Mouse (Mus musculus): ENCODE results near the gene Tmprss13. TPM values are rescaled to one million over a fixed set of nuclear protein-coding genes. Genes with fewer than 3 reads are reported as not detected.

Gene Tmprss13
- total and polyA plus RNA-seq, 2 experiments from 2014 or later, result 0.05 TPM; not detected in 1

DNA sequence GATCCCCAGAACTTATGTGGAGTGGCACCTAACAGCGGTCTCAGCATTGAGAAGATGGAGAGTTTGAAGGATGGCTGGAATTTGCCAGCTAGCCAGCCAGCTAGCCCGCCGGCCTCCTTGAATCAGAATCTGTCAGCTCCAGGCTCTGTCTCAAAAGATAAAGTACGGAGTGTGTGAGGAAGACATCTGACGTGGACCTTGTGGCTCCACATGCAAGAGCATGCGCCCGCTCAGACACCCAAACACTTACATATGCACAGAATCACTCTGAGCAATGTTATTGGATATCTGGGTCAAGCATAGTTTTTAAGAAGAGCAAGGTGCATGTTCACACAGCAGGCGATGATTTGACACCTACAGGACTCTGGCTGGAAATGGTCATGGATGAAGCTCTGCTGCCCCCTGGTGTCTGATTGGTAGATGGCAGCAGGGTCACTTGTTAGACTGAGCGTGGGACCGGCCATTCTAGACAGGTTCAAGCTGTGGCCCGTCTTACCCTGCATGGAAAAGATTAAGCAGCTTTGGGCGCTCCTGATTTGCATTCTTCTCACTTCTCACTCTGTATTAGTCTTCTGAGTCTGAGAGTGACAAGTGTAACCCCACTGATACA is 69.6 kb downstream of the Tmprss13 start:
- peaks cover 25% of the 10 kb centered on the region for H3K36me3 ChIP-seq (ENCODE audit: insufficient read depth, low read length)
- H3K9me3 ChIP-seq (ENCODE audit: low read length), result no peaks in the 10 kb centered on the region
- ATAC-seq (ENCODE audit: low FRiP score) (peak; percentile 65; the same call in 1 of the 2 replicates), DNase-seq (ENCODE audit: low spot score) (peak; percentile 90)
- 0 out of 2 replicates have a peak, but pooled peaks cover 2% of the 10 kb centered on the region for H3K4me1 ChIP-seq (ENCODE audit: insufficient read depth, low read length)
- H3K27ac ChIP-seq (ENCODE audit: low read depth, low read length), result no peak overlapping the region
- H3K4me2 ChIP-seq (ENCODE audit: low read depth, low read length, poor library complexity, severe bottlenecking), result no peak overlapping the region
- H3K4me3 ChIP-seq (ENCODE audit: low read depth, low read length), result no peak overlapping the region
- peak; percentile 98 for TF ChIP-seq CTCF (IDR thresholded peaks at IDR 0.05)
- no peak overlapping the region for H3K9ac ChIP-seq (replicated peaks; ENCODE audit: low read length, poor library complexity, severe bottlenecking)
- 43% methylated on average over 12 of the region's 12 CpGs for WGBS
- no peaks in the 10 kb centered on the region for H3K27me3 ChIP-seq (ENCODE audit: insufficient read depth, low read length)

DNA sequence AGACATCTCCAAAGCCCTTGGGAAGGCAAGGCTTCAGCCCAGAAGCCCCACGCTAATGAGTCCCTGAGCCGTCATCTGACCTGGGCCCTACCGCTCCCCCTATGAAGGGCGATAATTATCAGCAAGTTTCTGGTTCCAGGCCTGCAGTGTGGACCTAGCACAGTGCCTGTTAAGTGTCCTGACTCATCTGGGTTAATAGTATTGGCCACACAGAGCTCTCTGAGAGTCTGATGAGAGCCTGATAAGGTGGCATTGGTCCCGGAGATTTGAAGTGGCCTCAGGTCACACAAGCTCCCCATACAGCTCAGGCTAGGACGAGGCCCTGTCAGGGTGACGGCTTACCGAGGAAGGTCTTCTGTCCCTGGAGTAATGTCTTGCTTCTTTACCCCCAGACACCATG is 70.7 kb downstream of the Tmprss13 start:
- Histone ChIP-seq H3K9ac (replicated peaks; ENCODE audit: low read length, poor library complexity, severe bottlenecking) (no peak overlapping the region), H3K9me3 (ENCODE audit: low read length) (no peaks in the 10 kb centered on the region), H3K4me3 (ENCODE audit: low read depth, low read length) (no peak overlapping the region), H3K36me3 (ENCODE audit: insufficient read depth, low read length) (peaks cover 35% of the 10 kb centered on the region), H3K4me2 (ENCODE audit: low read depth, low read length, poor library complexity, severe bottlenecking) (no peak overlapping the region), H3K4me1 (ENCODE audit: insufficient read depth, low read length) (0 out of 2 replicates have a peak, but pooled peaks cover 2% of the 10 kb centered on the region), H3K27ac (ENCODE audit: low read depth, low read length) (no peak overlapping the region), H3K27me3 (ENCODE audit: insufficient read depth, low read length) (no peaks in the 10 kb centered on the region)
- WGBS, result 88% methylated on average over 8 of the region's 8 CpGs
- ATAC-seq (ENCODE audit: low FRiP score), result no peak
- DNase-seq (ENCODE audit: low spot score), result no peak
- TF ChIP-seq CTCF (IDR thresholded peaks at IDR 0.05), result no peak

DNA sequence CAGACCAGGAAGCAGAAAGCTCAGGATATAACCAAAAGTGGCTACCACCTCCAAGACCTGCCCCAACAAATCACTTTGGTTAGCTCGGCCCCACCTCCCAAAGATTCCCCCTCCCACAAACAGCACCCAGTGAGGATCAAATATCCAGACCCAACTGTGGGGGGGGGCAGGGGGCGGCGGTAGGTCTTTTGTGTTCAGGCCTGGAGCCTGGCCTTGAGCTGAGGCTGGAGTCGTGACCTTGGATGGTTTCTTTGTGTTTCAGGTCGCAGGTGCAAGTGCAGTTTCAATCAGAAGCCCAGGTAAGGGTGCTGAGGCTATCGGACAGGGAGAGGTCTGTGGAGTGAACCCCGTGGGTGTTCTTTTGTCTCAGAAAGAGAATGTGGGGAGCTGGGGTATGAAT is 72.4 kb downstream of the Tmprss13 start:
- Histone ChIP-seq H3K36me3 (ENCODE audit: insufficient read depth, low read length) (peaks cover 47% of the 10 kb centered on the region), H3K9ac (replicated peaks; ENCODE audit: low read length, poor library complexity, severe bottlenecking) (no peak overlapping the region)
- WGBS, result 75% methylated on average over 7 of the region's 7 CpGs

DNA sequence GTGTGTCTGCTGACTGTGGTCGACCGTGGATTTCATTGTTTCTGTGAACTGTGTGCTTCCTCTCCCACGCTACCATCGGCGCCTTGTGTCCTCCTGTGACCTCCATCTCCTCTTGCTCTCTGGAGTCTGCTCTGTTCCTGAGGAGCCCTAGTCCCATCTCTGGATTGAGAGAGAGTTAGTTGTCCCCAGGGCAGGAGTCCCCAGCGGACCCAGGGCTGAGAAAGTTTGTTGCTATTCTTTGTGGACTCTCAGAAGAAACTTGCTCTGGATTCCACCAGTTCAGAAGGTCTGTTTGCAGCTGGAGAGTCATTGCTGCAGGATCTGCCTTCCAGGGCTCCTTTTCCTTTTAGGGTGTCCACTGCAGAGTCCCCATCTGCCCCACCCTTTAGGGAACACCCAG is 76.3 kb downstream of the Tmprss13 start:
- ATAC-seq (ENCODE audit: low FRiP score) (no peak), DNase-seq (ENCODE audit: low spot score) (no peak)
- no peak overlapping the region for H3K4me3 ChIP-seq (ENCODE audit: low read depth, low read length)
- no peaks in the 10 kb centered on the region for H3K4me1 ChIP-seq (ENCODE audit: insufficient read depth, low read length)
- no peaks in the 10 kb centered on the region for H3K27me3 ChIP-seq (ENCODE audit: insufficient read depth, low read length)
- no peak overlapping the region for H3K9ac ChIP-seq (replicated peaks; ENCODE audit: low read length, poor library complexity, severe bottlenecking)
- no peak for TF ChIP-seq CTCF (IDR thresholded peaks at IDR 0.05)
- no peak overlapping the region for H3K4me2 ChIP-seq (ENCODE audit: low read depth, low read length, poor library complexity, severe bottlenecking)
- H3K36me3 ChIP-seq (ENCODE audit: insufficient read depth, low read length), result peaks cover 47% of the 10 kb centered on the region
- no peak overlapping the region for H3K27ac ChIP-seq (ENCODE audit: low read depth, low read length)
- no peaks in the 10 kb centered on the region for H3K9me3 ChIP-seq (ENCODE audit: low read length)
- WGBS, result 91% methylated on average over 6 of the region's 6 CpGs

More for the DNA sequence above, 72.4 kb downstream of the Tmprss13 start:
- Histone ChIP-seq H3K4me2 (ENCODE audit: low read depth, low read length, poor library complexity, severe bottlenecking) (no peak overlapping the region), H3K4me1 (ENCODE audit: insufficient read depth, low read length) (0 out of 2 replicates have a peak, but pooled peaks cover 2% of the 10 kb centered on the region), H3K9me3 (ENCODE audit: low read length) (no peaks in the 10 kb centered on the region), H3K4me3 (ENCODE audit: low read depth, low read length) (no peak overlapping the region), H3K27me3 (ENCODE audit: insufficient read depth, low read length) (no peaks in the 10 kb centered on the region), H3K27ac (ENCODE audit: low read depth, low read length) (no peak overlapping the region)
- no peak for DNase-seq (ENCODE audit: low spot score)
- ATAC-seq (ENCODE audit: low FRiP score), result no peak
- no peak for TF ChIP-seq CTCF (IDR thresholded peaks at IDR 0.05)

DNA sequence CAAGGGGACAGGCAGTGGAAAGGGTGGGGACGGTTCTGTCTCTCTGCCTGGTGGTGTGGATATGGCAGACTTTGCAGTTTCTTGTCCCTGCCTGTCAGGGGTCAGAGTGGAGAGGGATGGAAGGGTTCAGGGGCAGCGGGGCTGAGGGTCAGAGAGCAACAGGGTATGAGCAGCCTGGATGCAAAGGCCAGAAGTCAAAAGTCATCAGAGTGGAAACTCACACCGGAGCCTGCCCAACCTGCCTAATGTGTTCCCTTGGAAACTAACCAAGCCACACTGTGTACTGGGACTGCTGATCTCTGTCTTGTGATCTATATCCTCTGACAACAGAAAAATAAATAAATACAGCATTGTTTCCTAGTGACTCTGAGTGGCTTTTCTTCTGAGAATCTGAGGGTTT is 76.9 kb downstream of the Tmprss13 start:
- H3K27me3 ChIP-seq (ENCODE audit: insufficient read depth, low read length), result no peaks in the 10 kb centered on the region
- DNase-seq (ENCODE audit: low spot score) (no peak), ATAC-seq (ENCODE audit: low FRiP score) (no peak)
- 71% methylated on average over 3 of the region's 3 CpGs for WGBS
- H3K36me3 ChIP-seq (ENCODE audit: insufficient read depth, low read length), result peaks cover 45% of the 10 kb centered on the region
- no peak overlapping the region for H3K9ac ChIP-seq (replicated peaks; ENCODE audit: low read length, poor library complexity, severe bottlenecking)
- no peak for TF ChIP-seq CTCF (IDR thresholded peaks at IDR 0.05)
- no peak overlapping the region for H3K4me2 ChIP-seq (ENCODE audit: low read depth, low read length, poor library complexity, severe bottlenecking)
- no peaks in the 10 kb centered on the region for H3K4me1 ChIP-seq (ENCODE audit: insufficient read depth, low read length)
- H3K9me3 ChIP-seq (ENCODE audit: low read length), result no peaks in the 10 kb centered on the region
- H3K27ac ChIP-seq (ENCODE audit: low read depth, low read length), result no peak overlapping the region
- no peak overlapping the region for H3K4me3 ChIP-seq (ENCODE audit: low read depth, low read length)

Other genes with a start within 250 kb of the Tmprss13 start
- gene Jaml, start 239.9 kb upstream of the Tmprss13 start, total RNA-seq (2014; rRNA removed), result 0.09 TPM in 1 of 2 replicates, not detected in the other
- gene Jaml, start 239.9 kb upstream of the Tmprss13 start, polyA plus RNA-seq (2015; fragmentation: Nextera tagmentation; extraction: Ambion mirVana), result 0.23 and 0.44 TPM in 2 replicates
- 12.8 and 14.1 TPM in 2 replicates for gene Scn2b, start 201.3 kb upstream of the Tmprss13 start, total RNA-seq (2014; rRNA removed)
- 9.1 and 9.4 TPM in 2 replicates for gene Scn2b, start 201.3 kb upstream of the Tmprss13 start, polyA plus RNA-seq (2015; fragmentation: Nextera tagmentation; extraction: Ambion mirVana)
- gene Scn4b, start 180.7 kb upstream of the Tmprss13 start, total RNA-seq (2014; rRNA removed), result 0.61 and 0.93 TPM in 2 replicates
- gene Scn4b, start 180.7 kb upstream of the Tmprss13 start, polyA plus RNA-seq (2015; fragmentation: Nextera tagmentation; extraction: Ambion mirVana), result 0.31 and 0.37 TPM in 2 replicates
- not detected in 2 replicates for gene BC049352, start 137.1 kb upstream of the Tmprss13 start, total RNA-seq (2014; rRNA removed)
- gene BC049352, start 137.1 kb upstream of the Tmprss13 start, polyA plus RNA-seq (2015; fragmentation: Nextera tagmentation; extraction: Ambion mirVana), result 0.26 TPM in 1 of 2 replicates, not detected in the other
- gene Tmprss4, start 115.0 kb upstream of the Tmprss13 start, total RNA-seq (2014; rRNA removed), result 0.11 TPM in 1 of 2 replicates, not detected in the other
- not detected in 2 replicates for gene Tmprss4, start 115.0 kb upstream of the Tmprss13 start, polyA plus RNA-seq (2015; fragmentation: Nextera tagmentation; extraction: Ambion mirVana)
- 0.90 and 1.4 TPM in 2 replicates for gene Il10ra, start 50.0 kb upstream of the Tmprss13 start, total RNA-seq (2014; rRNA removed)
- 0.81 and 0.87 TPM in 2 replicates for gene Il10ra, start 50.0 kb upstream of the Tmprss13 start, polyA plus RNA-seq (2015; fragmentation: Nextera tagmentation; extraction: Ambion mirVana)
- gene Fxyd6, start 51.1 kb downstream of the Tmprss13 start, total RNA-seq (2014; rRNA removed), result 482 and 524 TPM in 2 replicates
- 944 and 984 TPM in 2 replicates for gene Fxyd6, start 51.1 kb downstream of the Tmprss13 start, polyA plus RNA-seq (2015; fragmentation: Nextera tagmentation; extraction: Ambion mirVana)
- gene Fxyd2, start 80.6 kb downstream of the Tmprss13 start, total RNA-seq (2014; rRNA removed), result 36.9 and 40.8 TPM in 2 replicates
- 21.0 and 27.4 TPM in 2 replicates for gene Fxyd2, start 80.6 kb downstream of the Tmprss13 start, polyA plus RNA-seq (2015; fragmentation: Nextera tagmentation; extraction: Ambion mirVana)
- 39.1 and 42.1 TPM in 2 replicates for gene Dscaml1, start 107.5 kb downstream of the Tmprss13 start, total RNA-seq (2014; rRNA removed)
- 14.4 and 14.6 TPM in 2 replicates for gene Dscaml1, start 107.5 kb downstream of the Tmprss13 start, polyA plus RNA-seq (2015; fragmentation: Nextera tagmentation; extraction: Ambion mirVana)